Mouse (Mus musculus): ENCODE measurements at regions not wholly inside any gene's neighbourhood (a gene's known extent, or its start where the extent isn't known, plus 50 kb on each side); places are given as distances from the start of the nearest gene placed in this dataset.

DNA sequence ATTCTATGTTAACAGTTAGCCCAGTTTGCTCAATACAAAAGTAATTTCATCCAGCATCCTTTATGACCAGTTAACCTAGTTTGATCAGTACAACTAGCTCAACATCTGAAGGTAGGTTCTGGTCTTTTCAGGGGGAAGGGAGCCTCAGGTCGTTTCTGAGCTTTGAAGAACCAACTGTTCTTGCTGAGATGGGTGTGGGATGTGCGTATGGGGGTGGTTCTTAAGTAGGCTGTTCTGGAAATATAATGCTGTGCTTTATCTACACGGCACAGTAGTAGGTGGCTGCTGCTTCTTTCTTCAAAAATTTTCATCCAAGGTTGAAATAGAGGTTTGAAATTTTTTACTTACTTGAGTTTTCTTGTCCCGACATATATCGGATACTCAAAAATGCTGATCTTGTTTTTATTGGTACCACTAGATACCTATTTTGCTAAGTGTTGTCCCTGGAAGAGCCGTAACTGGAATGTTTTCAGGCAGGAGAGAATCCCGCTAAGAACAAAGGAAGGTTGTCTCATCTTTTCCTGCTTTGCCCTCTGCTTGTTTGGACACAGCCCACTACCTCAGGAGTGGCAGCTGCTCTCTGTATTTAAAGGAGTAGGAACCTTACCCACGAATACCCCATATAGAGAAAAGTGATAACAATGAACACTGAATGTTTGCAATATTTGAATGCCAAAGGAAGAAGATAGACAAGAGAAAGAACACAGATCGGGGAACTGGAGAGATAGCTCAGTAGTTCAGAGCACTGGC is 275.5 kb downstream of the Cdh10 start:
- DNase-seq (ENCODE audit: low read depth, low spot score), result peak; percentile 88

DNA sequence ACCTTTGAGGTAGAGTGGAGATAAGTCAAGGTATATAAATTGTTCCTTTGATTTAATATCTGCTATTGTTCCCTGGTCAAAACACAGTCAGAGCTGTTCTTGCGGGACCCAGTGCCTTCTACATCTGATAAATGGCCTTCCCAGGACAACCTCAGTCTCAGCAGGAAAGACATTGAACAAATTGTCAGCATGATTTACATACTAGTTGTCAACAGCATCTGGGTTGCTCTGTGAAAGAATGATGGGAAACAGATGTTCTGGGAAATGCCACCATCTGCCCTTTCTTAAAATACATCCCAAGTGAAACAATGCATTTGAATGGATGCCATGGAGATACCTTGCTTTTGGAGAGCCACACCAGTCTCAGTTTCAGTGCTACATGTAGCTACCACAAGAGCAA is 296.2 kb downstream of the Cdh10 start:
- peak; percentile 40 for DNase-seq (ENCODE audit: low read depth, low spot score)

DNA sequence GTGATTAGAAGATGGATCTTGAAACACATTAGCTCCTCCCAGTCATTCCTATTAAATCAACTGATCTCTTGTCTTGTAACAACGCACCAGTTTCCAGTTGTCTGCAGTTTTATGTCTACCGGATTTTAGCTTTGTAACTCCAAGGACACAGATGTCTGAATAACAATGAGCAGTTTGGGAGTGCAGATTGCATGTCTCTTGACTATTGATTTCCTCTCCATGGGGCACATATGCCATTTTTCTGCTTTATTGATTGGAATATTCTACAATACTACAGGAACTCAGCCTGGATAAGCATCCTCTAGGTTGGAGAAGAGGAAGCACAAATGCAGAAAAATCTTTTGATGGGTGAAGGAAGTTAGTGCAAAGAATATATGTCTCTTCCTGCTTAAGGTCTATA is 300.2 kb downstream of the Cdh10 start:
- no peak for DNase-seq (ENCODE audit: low read depth, low spot score)

DNA sequence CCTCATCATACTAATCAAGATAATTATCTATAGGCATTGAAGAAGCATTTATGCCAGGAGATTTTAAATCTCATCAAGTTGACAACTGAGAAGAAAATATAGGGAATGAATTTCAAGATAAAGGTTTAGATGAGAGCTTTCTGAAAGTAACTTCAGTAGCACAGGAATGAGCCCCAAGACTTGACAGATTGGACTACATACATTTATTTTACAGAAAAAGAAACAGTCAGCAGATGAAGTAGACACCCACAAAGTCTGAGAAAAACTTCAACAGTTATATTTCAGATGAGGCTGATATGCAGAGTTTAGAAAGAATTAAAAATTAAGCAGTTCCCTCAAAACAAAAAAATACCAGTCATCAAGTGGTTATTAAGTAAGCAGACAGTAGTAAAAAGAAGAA is 308.7 kb downstream of the Cdh10 start:
- DNase-seq (ENCODE audit: low read depth, low spot score), result peak; percentile 24

DNA sequence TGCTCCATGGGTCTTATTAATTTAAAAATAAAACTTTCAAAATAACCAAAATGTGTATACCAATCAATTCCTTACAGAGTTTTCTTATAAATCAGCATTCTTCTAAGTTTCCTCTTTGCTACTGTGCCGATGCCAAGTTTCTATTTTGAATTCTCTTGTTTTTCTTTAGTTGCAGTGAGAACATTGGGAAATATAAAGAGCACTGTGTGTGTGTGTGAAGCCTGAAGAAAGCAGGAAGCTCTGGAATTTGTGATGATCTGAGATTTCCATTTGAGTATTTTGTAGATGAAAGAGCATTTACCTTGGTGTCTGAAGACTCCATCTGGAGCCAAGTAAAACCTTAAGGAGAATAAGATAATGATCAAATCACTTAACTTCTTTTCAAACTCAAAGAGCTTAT is 310.6 kb downstream of the Cdh10 start:
- peak; percentile 62 for DNase-seq (ENCODE audit: low read depth, low spot score)

GRCm38 (mm10) chr15:19153682-19154081 is 334.9 kb downstream of the Cdh10 start:
- no peak for DNase-seq (ENCODE audit: low read depth, low spot score)

DNA sequence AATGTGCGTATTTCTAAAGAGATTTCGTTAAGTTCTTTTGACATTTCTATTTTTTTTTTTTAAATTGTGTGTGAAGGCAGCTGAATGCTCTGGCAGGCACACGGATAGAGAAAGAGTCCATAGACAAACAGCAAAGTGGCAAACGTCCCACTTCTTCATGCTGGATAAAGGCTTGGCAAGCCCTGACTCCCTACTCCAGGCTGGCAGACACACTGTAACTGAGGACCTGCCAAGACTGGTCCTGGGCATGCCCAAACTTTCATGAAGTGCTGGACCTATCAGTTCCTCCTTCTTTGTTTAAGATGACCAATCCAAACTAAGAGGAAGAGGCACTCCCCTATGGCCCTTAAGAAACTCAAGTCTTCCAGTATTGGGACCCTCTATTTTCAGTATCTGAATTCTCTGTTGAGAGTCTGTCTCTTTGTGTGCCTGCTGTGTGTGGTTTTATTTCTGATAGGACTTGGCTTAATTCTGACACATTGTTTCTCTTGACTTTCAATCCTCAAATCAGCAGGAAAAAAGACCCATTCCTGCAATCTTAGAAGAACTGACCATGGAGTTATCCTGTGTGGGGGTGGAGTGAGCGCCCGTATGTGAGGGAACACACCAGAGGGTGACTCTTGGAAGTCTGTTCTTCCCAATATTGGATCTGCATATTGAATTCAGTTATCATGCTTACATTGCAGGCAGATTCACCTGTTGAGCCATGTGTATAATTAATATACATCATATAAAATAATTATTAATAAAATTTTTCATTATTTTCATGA is 343.6 kb downstream of the Cdh10 start:
- DNase-seq (ENCODE audit: low read depth, low spot score), result peak; percentile 49

DNA sequence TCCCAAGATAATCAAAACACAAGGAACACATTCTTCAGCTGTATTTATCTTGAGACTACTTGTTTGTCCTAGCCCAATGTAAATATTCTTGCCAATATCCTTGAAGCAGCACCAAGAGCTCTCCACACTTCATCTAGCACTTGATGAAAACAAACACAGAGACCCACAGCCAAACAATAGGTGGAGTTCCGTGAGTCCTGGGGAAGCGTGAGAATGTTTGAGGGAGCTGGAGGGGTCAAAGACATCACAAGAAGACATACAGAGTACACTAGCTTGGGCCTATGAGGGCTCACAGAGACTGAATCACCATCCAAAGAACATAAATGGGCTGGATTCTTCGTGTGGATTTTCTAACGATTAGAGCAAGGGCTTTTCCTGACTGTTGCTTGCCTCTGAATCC is 356.7 kb downstream of the Cdh10 start:
- no peak for DNase-seq (ENCODE audit: low read depth, low spot score)

All from brain, adult 2 months (tissue).